Comparison of ENCODE assay signal across 20 mouse cellular contexts in genomic region chr17:70663992-70664391, GRCm38 (mm10).
DNase-seq lines count a peak whose midpoint lies in the region; ATAC-seq lines count a peak whose summit lies in the region.
"Had no signal": no experiment of that assay in that cellular context is flagged by ENCODE, and none has a peak within 500 bp of the region (broad histone marks: within the 10 kb centered on the region; RNA-seq: fewer than 3 reads in every experiment).

No protein-coding gene starts in this region.

- no peaks in the 10 kb centered on the region for H3K4me1 ChIP-seq in intestine, embryonic 14.5 days (replicated peaks; ENCODE audit: control insufficient read depth, insufficient read depth, low read length)
- H3K4me1 ChIP-seq in intestine, embryonic 15.5 days (replicated peaks), result no peaks in the 10 kb centered on the region
- H3K4me1 ChIP-seq in midbrain, embryonic 10.5 days, result peaks cover 16% of the 10 kb centered on the region
- H3K4me1 ChIP-seq in midbrain, embryonic 15.5 days, result 0 out of 2 replicates have a peak, but pooled peaks cover 3% of the 10 kb centered on the region
- H3K4me1 ChIP-seq: forebrain, embryonic 13.5 days; hindbrain, embryonic 15.5 days had no signal

- ATAC-seq in intestine, embryonic 14.5 days (replicated peaks; ENCODE audit: low FRiP score, low TSS enrichment, low read depth), result no peak
- ATAC-seq in intestine, embryonic 15.5 days, result no peak
- ATAC-seq in midbrain, embryonic 15.5 days (replicated peaks), result no peak
- ATAC-seq in activated CD4-positive, CD25-positive, alpha-beta regulatory T cell, adult 4 months, result no peak
- ATAC-seq: CD4-positive, CD25-positive, alpha-beta regulatory T cell, adult 4 months; forebrain, embryonic 13.5 days; forebrain, embryonic 16.5 days had no signal

- no peak overlapping the region for H3K27ac ChIP-seq in intestine, embryonic 14.5 days (ENCODE audit: low read depth)
- H3K27ac ChIP-seq in intestine, embryonic 15.5 days, result no peak overlapping the region
- H3K27ac ChIP-seq in midbrain, embryonic 10.5 days (replicated peaks), result peak overlapping the region; percentile 59; the same call in 1 of the 2 replicates
- H3K27ac ChIP-seq in midbrain, embryonic 15.5 days, result no peak overlapping the region
- H3K27ac ChIP-seq: forebrain, embryonic 10.5 days; forebrain, embryonic 13.5 days; gastrocnemius, adult 2 months; hindbrain, embryonic 15.5 days had no signal

- no peaks in the 10 kb centered on the region for H3K27me3 ChIP-seq in intestine, embryonic 14.5 days (replicated peaks; ENCODE audit: control insufficient read depth, insufficient read depth, low read length)
- H3K27me3 ChIP-seq in intestine, embryonic 15.5 days (replicated peaks), result no peaks in the 10 kb centered on the region
- H3K27me3 ChIP-seq in midbrain, embryonic 10.5 days (ENCODE audit: low read depth, poor library complexity, severe bottlenecking), result no peaks in the 10 kb centered on the region
- H3K27me3 ChIP-seq in midbrain, embryonic 15.5 days (replicated peaks), result no peaks in the 10 kb centered on the region
- H3K27me3 ChIP-seq: forebrain, embryonic 13.5 days; hindbrain, embryonic 15.5 days had no signal

- no peaks in the 10 kb centered on the region for H3K9me3 ChIP-seq in intestine, embryonic 14.5 days (ENCODE audit: control insufficient read depth, low read length)
- H3K9me3 ChIP-seq in intestine, embryonic 15.5 days, result no peaks in the 10 kb centered on the region
- H3K9me3 ChIP-seq in midbrain, embryonic 10.5 days (replicated peaks), result no peaks in the 10 kb centered on the region
- H3K9me3 ChIP-seq in midbrain, embryonic 15.5 days, result no peaks in the 10 kb centered on the region
- H3K9me3 ChIP-seq: forebrain, embryonic 10.5 days; forebrain, embryonic 13.5 days; hindbrain, embryonic 15.5 days had no signal

- H3K4me3 ChIP-seq in intestine, embryonic 14.5 days (ENCODE audit: low read depth, low read length), result no peak overlapping the region
- no peak overlapping the region for H3K4me3 ChIP-seq in intestine, embryonic 15.5 days (replicated peaks)
- H3K4me3 ChIP-seq in midbrain, embryonic 10.5 days, result no peak overlapping the region
- no peak overlapping the region for H3K4me3 ChIP-seq in midbrain, embryonic 15.5 days
- H3K4me3 ChIP-seq: forebrain, embryonic 10.5 days; forebrain, embryonic 13.5 days; gastrocnemius, adult 2 months; hindbrain, embryonic 15.5 days had no signal

- H3K9ac ChIP-seq in intestine, embryonic 14.5 days (ENCODE audit: low read length), result no peak overlapping the region
- no peak overlapping the region for H3K9ac ChIP-seq in intestine, embryonic 15.5 days
- no peak overlapping the region for H3K9ac ChIP-seq in midbrain, embryonic 15.5 days
- H3K9ac ChIP-seq: forebrain, embryonic 13.5 days; hindbrain, embryonic 15.5 days had no signal

- no peak overlapping the region for H3K4me2 ChIP-seq in intestine, embryonic 14.5 days (ENCODE audit: low read length)
- no peak overlapping the region for H3K4me2 ChIP-seq in intestine, embryonic 15.5 days (replicated peaks)
- no peak overlapping the region for H3K4me2 ChIP-seq in midbrain, embryonic 15.5 days
- H3K4me2 ChIP-seq: forebrain, embryonic 13.5 days; heart, embryonic 11.5 days; hindbrain, embryonic 15.5 days had no signal

- no peaks in the 10 kb centered on the region for H3K36me3 ChIP-seq in intestine, embryonic 14.5 days (ENCODE audit: control insufficient read depth, insufficient read depth, low read length)
- H3K36me3 ChIP-seq in intestine, embryonic 15.5 days, result no peaks in the 10 kb centered on the region
- no peaks in the 10 kb centered on the region for H3K36me3 ChIP-seq in midbrain, embryonic 10.5 days
- no peaks in the 10 kb centered on the region for H3K36me3 ChIP-seq in midbrain, embryonic 15.5 days (replicated peaks)
- H3K36me3 ChIP-seq: forebrain, embryonic 10.5 days; hindbrain, embryonic 15.5 days had no signal

- peak; percentile 37 for DNase-seq in intestine, embryonic 14.5 days (ENCODE audit: low spot score)
- no peak for DNase-seq in midbrain, embryonic 10.5 days (ENCODE audit: low spot score)
- peak; percentile 53 for DNase-seq in testis, postnatal 10 days (ENCODE audit: low spot score)
- DNase-seq: adrenal gland, adult 8-10 months; adrenal gland, postnatal 25 days; cerebellum, adult 18-20 months; cerebellum, adult 9-10 months; cerebellum, postnatal 14 days; gastrocnemius, adult 2 months; gastrocnemius, postnatal 14 days; heart, adult 11 months had no signal

- WGBS in intestine, embryonic 14.5 days, result 63% methylated on average over 6 of the region's 6 CpGs
- 60% methylated on average over 6 of the region's 6 CpGs for WGBS in intestine, embryonic 15.5 days
- 91% methylated on average over 6 of the region's 6 CpGs for WGBS in midbrain, embryonic 10.5 days
- 78% methylated on average over 6 of the region's 6 CpGs for WGBS in midbrain, embryonic 15.5 days
